Mouse (Mus musculus): Measurements from ENCODE around the gene Mycbp2. TPM values are rescaled to one million over a fixed set of nuclear protein-coding genes. Genes with fewer than 3 reads are reported as not detected.
A peak's percentile ranks its signal among the peaks of the same experiment; 100 is the strongest.

Mycbp2 gene
- total RNA-seq, 2 experiments from 2014 or later: 158 to 160 TPM

- DNase-seq (ENCODE audit: low spot score in 2 of 2): no peak
Observed at GRCm38 (mm10) chr14:103276667-103277066, 69.9 kb downstream of the Mycbp2 start.

GRCm38 (mm10) chr14:103260437-103260836 is 86.2 kb downstream of the Mycbp2 start:
- DNase-seq (ENCODE audit: low spot score in 2 of 2): no peak

GRCm38 (mm10) chr14:103258745-103259144 is 87.9 kb downstream of the Mycbp2 start:
- DNase-seq (ENCODE audit: low spot score in 2 of 2): no peak

- DNase-seq (ENCODE audit: low spot score in 2 of 2): peak in 1 of 2 experiments; percentile 28
Observed at GRCm38 (mm10) chr14:103256866-103257265, 89.7 kb downstream of the Mycbp2 start.

- DNase-seq (ENCODE audit: low spot score in 2 of 2): no peak
Observed at GRCm38 (mm10) chr14:103254311-103254710, 92.3 kb downstream of the Mycbp2 start.

GRCm38 (mm10) chr14:103242020-103242419 is 104.6 kb downstream of the Mycbp2 start:
- no peak for DNase-seq (ENCODE audit: low spot score in 2 of 2)

- DNase-seq (ENCODE audit: low spot score in 2 of 2): no peak
Observed at GRCm38 (mm10) chr14:103234770-103235169, 111.8 kb downstream of the Mycbp2 start.

GRCm38 (mm10) chr14:103233640-103234593 is 112.7 kb downstream of the Mycbp2 start:
- no peak for DNase-seq (ENCODE audit: low spot score in 2 of 2)

- no peak for DNase-seq (ENCODE audit: low spot score in 2 of 2)
Observed at GRCm38 (mm10) chr14:103222356-103222755, 124.3 kb downstream of the Mycbp2 start.

GRCm38 (mm10) chr14:103221751-103222150 is 124.9 kb downstream of the Mycbp2 start:
- DNase-seq (ENCODE audit: low spot score in 2 of 2): no peak

- no peak for DNase-seq (ENCODE audit: low spot score in 2 of 2)
Observed at GRCm38 (mm10) chr14:103216331-103216730, 130.3 kb downstream of the Mycbp2 start.

- DNase-seq (ENCODE audit: low spot score in 2 of 2): no peak
Observed at GRCm38 (mm10) chr14:103186658-103187057, 160.0 kb downstream of the Mycbp2 start.

GRCm38 (mm10) chr14:103186076-103186475 is 160.5 kb downstream of the Mycbp2 start:
- no peak for DNase-seq (ENCODE audit: low spot score in 2 of 2)

- no peak for DNase-seq (ENCODE audit: low spot score in 2 of 2)
Observed at GRCm38 (mm10) chr14:103180096-103180495, 166.5 kb downstream of the Mycbp2 start.

- DNase-seq (ENCODE audit: low spot score in 2 of 2): peak; percentile 31 to 60
Observed at GRCm38 (mm10) chr14:103162923-103163322, 183.7 kb downstream of the Mycbp2 start.

- no peak for DNase-seq (ENCODE audit: low spot score in 2 of 2)
Observed at GRCm38 (mm10) chr14:103155685-103156084, 190.9 kb downstream of the Mycbp2 start.

GRCm38 (mm10) chr14:103150139-103150538 is 196.5 kb downstream of the Mycbp2 start:
- peak; percentile 70 to 81 for DNase-seq (ENCODE audit: low spot score in 2 of 2)

- DNase-seq (ENCODE audit: low spot score in 2 of 2): no peak
Observed at GRCm38 (mm10) chr14:103131991-103132390, 214.6 kb downstream of the Mycbp2 start.

GRCm38 (mm10) chr14:103125756-103126155 is 220.9 kb downstream of the Mycbp2 start:
- no peak for DNase-seq (ENCODE audit: low spot score in 2 of 2)

GRCm38 (mm10) chr14:103114994-103115670 is 231.5 kb downstream of the Mycbp2 start:
- DNase-seq (ENCODE audit: low spot score in 2 of 2): no peak

GRCm38 (mm10) chr14:103112606-103113363 is 233.8 kb downstream of the Mycbp2 start:
- no peak for DNase-seq (ENCODE audit: low spot score in 2 of 2)
